10 mouse cellular contexts compared by ENCODE assay signal in the genomic region with DNA sequence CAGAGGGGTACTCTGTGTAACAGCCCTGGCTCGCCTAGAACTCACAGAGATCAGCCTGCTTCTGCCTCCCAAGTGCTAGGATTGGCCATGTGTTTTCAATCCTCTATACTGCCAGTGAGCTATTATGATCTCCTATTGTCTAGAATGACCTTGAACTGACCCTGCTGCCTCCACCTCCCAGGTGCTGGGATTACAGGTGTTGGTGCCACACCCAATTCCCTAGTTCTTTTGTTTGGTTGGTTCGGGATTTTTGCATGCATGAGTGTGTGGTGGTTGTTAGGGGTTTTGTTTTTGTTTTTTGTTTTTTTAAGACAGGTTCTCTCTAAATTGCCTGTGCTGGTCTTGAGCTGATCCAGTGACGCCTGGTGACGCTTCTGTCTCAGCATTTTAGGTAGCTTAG. TPM values are rescaled to one million over a fixed set of nuclear protein-coding genes. Genes with fewer than 3 reads are reported as not detected.
DNase-seq lines count a peak whose midpoint lies in the region; ATAC-seq lines count a peak whose summit lies in the region.
"Had no signal": no experiment of that assay in that cellular context is flagged by ENCODE, and none has a peak within 500 bp of the region (broad histone marks: within the 10 kb centered on the region; RNA-seq: fewer than 3 reads in every experiment).

No protein-coding gene starts in this region.

- peaks cover 27% of the 10 kb centered on the region for H3K36me3 ChIP-seq in kidney, embryonic 16.5 days (ENCODE audit: insufficient read depth, low read length)
- H3K36me3 ChIP-seq in hindbrain, embryonic 12.5 days = peaks cover 60% of the 10 kb centered on the region
- peaks cover 41% of the 10 kb centered on the region for H3K36me3 ChIP-seq in midbrain, embryonic 15.5 days (replicated peaks)

- WGBS in kidney, embryonic 16.5 days = 90% methylated on average over 4 of the region's 4 CpGs
- 94% methylated on average over 4 of the region's 4 CpGs for WGBS in hindbrain, embryonic 12.5 days
- WGBS in midbrain, embryonic 15.5 days = 94% methylated on average over 4 of the region's 4 CpGs

- H3K27ac ChIP-seq in kidney, embryonic 16.5 days (ENCODE audit: low read length) = no peak overlapping the region
- H3K27ac ChIP-seq in hindbrain, embryonic 12.5 days = no peak overlapping the region
- H3K27ac ChIP-seq in midbrain, embryonic 15.5 days = no peak overlapping the region

- no peak overlapping the region for H3K4me3 ChIP-seq in kidney, embryonic 16.5 days (ENCODE audit: low read length)
- H3K4me3 ChIP-seq in hindbrain, embryonic 12.5 days = no peak overlapping the region
- H3K4me3 ChIP-seq in midbrain, embryonic 15.5 days = peak overlapping the region; percentile 80; the same call in 1 of the 2 replicates

- ATAC-seq in kidney, embryonic 16.5 days (ENCODE audit: low FRiP score, low TSS enrichment) = no peak
- no peak for ATAC-seq in hindbrain, embryonic 12.5 days (ENCODE audit: low FRiP score)
- no peak for ATAC-seq in midbrain, embryonic 15.5 days (replicated peaks)

- H3K4me2 ChIP-seq in kidney, embryonic 16.5 days (replicated peaks; ENCODE audit: low read depth, low read length) = 0 out of 2 replicates have a peak overlapping the region, but pooled peaks have one; percentile 54
- peak overlapping the region; percentile 57 for H3K4me2 ChIP-seq in hindbrain, embryonic 12.5 days (replicated peaks)
- peak overlapping the region; percentile 57 for H3K4me2 ChIP-seq in midbrain, embryonic 15.5 days

- peaks cover 14% of the 10 kb centered on the region for H3K4me1 ChIP-seq in kidney, embryonic 16.5 days (ENCODE audit: insufficient read depth, low read length)
- peaks cover 13% of the 10 kb centered on the region for H3K4me1 ChIP-seq in hindbrain, embryonic 12.5 days
- peaks cover 29% of the 10 kb centered on the region for H3K4me1 ChIP-seq in midbrain, embryonic 15.5 days

- intact Hi-C loops in gastrocnemius, postnatal 36 days (cut with DNase I) = loop anchor here (10.0 kb wide), 1 partner anchor 211 kb away; the partner anchor contains the start of gene Ncoa5

- DNase-seq in kidney, adult 8-10 months = no peak
- peak; percentile 25 for DNase-seq in T-cell, adult 2 months (ENCODE audit: low spot score)
- no peak for DNase-seq in gastrocnemius, postnatal 36 days
- no peak for DNase-seq in B cell, adult 2 months
- DNase-seq: left cerebral cortex, postnatal 4 days had no signal

- no peaks in the 10 kb centered on the region for H3K9me3 ChIP-seq in kidney, embryonic 16.5 days (ENCODE audit: low read length)
- no peaks in the 10 kb centered on the region for H3K9me3 ChIP-seq in hindbrain, embryonic 12.5 days (replicated peaks)
- H3K9me3 ChIP-seq in midbrain, embryonic 15.5 days = no peaks in the 10 kb centered on the region

- no peak overlapping the region for H3K9ac ChIP-seq in kidney, embryonic 16.5 days (replicated peaks; ENCODE audit: low read length)
- H3K9ac ChIP-seq in hindbrain, embryonic 12.5 days = no peak overlapping the region
- H3K9ac ChIP-seq in midbrain, embryonic 15.5 days = no peak overlapping the region

- H3K27me3 ChIP-seq in kidney, embryonic 16.5 days (ENCODE audit: insufficient read depth, low read length) = no peaks in the 10 kb centered on the region
- no peaks in the 10 kb centered on the region for H3K27me3 ChIP-seq in hindbrain, embryonic 12.5 days
- no peaks in the 10 kb centered on the region for H3K27me3 ChIP-seq in midbrain, embryonic 15.5 days (replicated peaks)

RNA-seq across cellular contexts. Expression of gene Zswim1, which starts 1.5 kb away (rescaled TPM):
- 21.7 and 22.3 TPM in 2 replicates for polyA plus RNA-seq in kidney, embryonic 16.5 days (2015; fragmentation: Nextera tagmentation; extraction: Ambion mirVana)
- 21.4 and 22.3 TPM in 2 replicates for polyA plus RNA-seq in hindbrain, embryonic 12.5 days (2016; fragmentation: Nextera tagmentation; extraction: Ambion mirVana)
- 28.3 and 31.3 TPM in 2 replicates for polyA plus RNA-seq in midbrain, embryonic 15.5 days (2015; fragmentation: Nextera tagmentation; extraction: Ambion mirVana)
- 1 to 10 TPM; 3.0 to 4.6 TPM for total RNA-seq in gastrocnemius, postnatal 36 days (2021)

RNA-seq across cellular contexts. Expression of gene Spata25, which starts 4.4 kb away (rescaled TPM):
- not detected in 2 replicates for polyA plus RNA-seq in kidney, embryonic 16.5 days (2015; fragmentation: Nextera tagmentation; extraction: Ambion mirVana)
- polyA plus RNA-seq in hindbrain, embryonic 12.5 days (2016; fragmentation: Nextera tagmentation; extraction: Ambion mirVana) = not detected in 2 replicates
- polyA plus RNA-seq in midbrain, embryonic 15.5 days (2015; fragmentation: Nextera tagmentation; extraction: Ambion mirVana) = not detected in 2 replicates
- total RNA-seq in gastrocnemius, postnatal 36 days (2021) = under 1 TPM in 1 of 2 experiments, not detected in 1; 0.36 TPM
- polyA plus RNA-seq: kidney, adult 2 months; small intestine, adult 2 months had no signal

RNA-seq across cellular contexts. Expression of gene Ctsa, which starts 8.7 kb away (rescaled TPM):
- 206 and 211 TPM in 2 replicates for polyA plus RNA-seq in kidney, embryonic 16.5 days (2015; fragmentation: Nextera tagmentation; extraction: Ambion mirVana)
- 108 and 112 TPM in 2 replicates for polyA plus RNA-seq in hindbrain, embryonic 12.5 days (2016; fragmentation: Nextera tagmentation; extraction: Ambion mirVana)
- polyA plus RNA-seq in midbrain, embryonic 15.5 days (2015; fragmentation: Nextera tagmentation; extraction: Ambion mirVana) = 101 and 109 TPM in 2 replicates
- 10 to 100 TPM; 45.6 to 49.4 TPM for total RNA-seq in gastrocnemius, postnatal 36 days (2021)

RNA-seq across cellular contexts. Expression of gene Neurl2, which starts 9.3 kb away (rescaled TPM):
- 8.8 and 9.0 TPM in 2 replicates for polyA plus RNA-seq in kidney, embryonic 16.5 days (2015; fragmentation: Nextera tagmentation; extraction: Ambion mirVana)
- polyA plus RNA-seq in hindbrain, embryonic 12.5 days (2016; fragmentation: Nextera tagmentation; extraction: Ambion mirVana) = 5.5 and 6.1 TPM in 2 replicates
- 6.4 and 6.6 TPM in 2 replicates for polyA plus RNA-seq in midbrain, embryonic 15.5 days (2015; fragmentation: Nextera tagmentation; extraction: Ambion mirVana)
- total RNA-seq in gastrocnemius, postnatal 36 days (2021) = 10 to 100 TPM; 35.8 to 36.3 TPM

RNA-seq across cellular contexts. Expression of gene Zswim3, which starts 19.1 kb away (rescaled TPM):
- 10.6 and 11.9 TPM in 2 replicates for polyA plus RNA-seq in kidney, embryonic 16.5 days (2015; fragmentation: Nextera tagmentation; extraction: Ambion mirVana)
- polyA plus RNA-seq in hindbrain, embryonic 12.5 days (2016; fragmentation: Nextera tagmentation; extraction: Ambion mirVana) = 11.9 and 12.2 TPM in 2 replicates
- 17.8 and 18.4 TPM in 2 replicates for polyA plus RNA-seq in midbrain, embryonic 15.5 days (2015; fragmentation: Nextera tagmentation; extraction: Ambion mirVana)
- 1 to 10 TPM; 1.2 TPM for total RNA-seq in gastrocnemius, postnatal 36 days (2021)
